Mouse (Mus musculus): ENCODE data around the gene Crlf1.

DNA sequence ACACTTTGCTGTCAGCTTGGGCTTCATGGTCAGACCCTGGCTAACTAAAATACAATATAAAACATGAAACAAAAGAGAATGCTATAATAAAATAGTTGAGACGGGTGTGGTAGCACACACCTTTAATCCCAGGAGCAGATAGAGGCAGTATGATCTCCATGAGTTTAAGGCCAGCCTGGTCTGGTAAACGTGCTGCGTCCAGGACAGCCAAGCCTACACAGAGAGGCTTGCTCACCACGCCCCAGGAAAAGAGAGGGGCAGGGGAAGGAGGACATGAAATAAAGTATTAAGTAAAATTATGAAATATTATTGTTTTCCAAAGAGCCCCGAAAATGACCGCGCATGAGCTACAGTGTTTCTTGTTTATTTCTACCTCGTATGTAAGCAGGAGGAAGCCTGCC is 34.2 kb downstream of the Crlf1 start:
- TF ChIP-seq CTCF (IDR thresholded peaks at IDR 0.05; ENCODE audit: control insufficient read depth, insufficient read depth, insufficient read length) (no peak), MAX (IDR thresholded peaks at IDR 0.05) (no peak), MYOG (IDR thresholded peaks at IDR 0.05; ENCODE audit: control insufficient read depth, extremely low read depth, insufficient read length) (no peak), MYOD1 (IDR thresholded peaks at IDR 0.05; ENCODE audit: control insufficient read depth, insufficient read length, low read depth) (no peak), USF1 (IDR thresholded peaks at IDR 0.05; ENCODE audit: low read depth) (no peak)

Data from C2C12 (cell line).